Mouse (Mus musculus) forebrain, embryonic 15.5 days (tissue): ENCODE measurements around the gene Trim67. TPM values are rescaled to one million over a fixed set of nuclear protein-coding genes. Genes with fewer than 3 reads are reported as not detected.
"Not testable (repeated sequence)": the region's sequence is repeated elsewhere in the genome, so short reads cannot be mapped to it uniquely, and the experiment has no call there.

ENCODE experiments used
- ATAC-seq: fragments of 200-750 bp; cut with Nextera tagmentation; replicated peaks from 2 replicates; pipeline ENCODE4 v1.8.0; 2017; ENCODE audit warnings: mild to moderate bottlenecking, moderate TSS enrichment, moderate library complexity
- H3K27ac ChIP-seq: fragments of 300-500 bp; sonication (generic); replicated peaks from 2 replicates; pipeline ENCODE4 v1.5.1; 2015; ENCODE audit warnings: mild to moderate bottlenecking, inconsistent platforms
- H3K27me3 ChIP-seq: fragments of 300-500 bp; sonication (generic); 2 replicates; pipeline ENCODE4 v1.6.1; 2015; ENCODE audit warnings: inconsistent platforms
- H3K36me3 ChIP-seq: fragments of 300-500 bp; sonication (generic); 2 replicates; pipeline ENCODE4 v1.6.1; 2015; ENCODE audit warnings: mild to moderate bottlenecking, inconsistent platforms
- H3K4me1 ChIP-seq: fragments of 300-500 bp; sonication (generic); 2 replicates; pipeline ENCODE4 v1.6.1; 2015; ENCODE audit warnings: inconsistent platforms
- H3K4me2 ChIP-seq: fragments of 300-500 bp; sonication (generic); replicated peaks from 2 replicates; pipeline ENCODE4 v1.6.1; 2015; ENCODE audit warnings: mild to moderate bottlenecking, inconsistent platforms
- H3K4me3 ChIP-seq: fragments of 300-500 bp; sonication (generic); 2 replicates; pipeline ENCODE4 v1.5.1; 2015; ENCODE audit warnings: mild to moderate bottlenecking, inconsistent platforms
- H3K9ac ChIP-seq: fragments of 300-500 bp; sonication (generic); replicated peaks from 2 replicates; pipeline ENCODE4 v1.6.1; 2015; ENCODE audit warnings: mild to moderate bottlenecking, inconsistent platforms
- H3K9me3 ChIP-seq: fragments of 300-500 bp; sonication (generic); 2 replicates; pipeline ENCODE4 v1.6.1; 2016; ENCODE audit warnings: inconsistent platforms
- WGBS: fragments of 180-500 bp; shearing (Covaris S2); methylation state at CpG from one replicate; pipeline ENCODE4 v1.1.7; 2015; ENCODE audit warnings: mixed read lengths; 5-methylcytosine and 5-hydroxymethylcytosine counted together
- polyA plus RNA-seq: library from polyadenylated mRNA; unstranded; fragments of >200 nt; fragmentation: Nextera tagmentation; extraction: Ambion mirVana; gene quantifications from 2 replicates; pipeline ENCODE4 v1.2.1, GENCODE M21; 2015

Gene Trim67
- polyA plus RNA-seq, 1 experiment from 2014 or later, result 26.0 TPM

GRCm38 (mm10) chr8:124836907-124837306, 44.0 kb downstream of the Trim67 start:
- no peak overlapping the region for H3K27ac ChIP-seq
- H3K4me3 ChIP-seq, result no peak overlapping the region
- no peaks in the 10 kb centered on the region for H3K9me3 ChIP-seq
- H3K36me3 ChIP-seq, result peaks cover 37% of the 10 kb centered on the region
- H3K9ac ChIP-seq, result no peak overlapping the region
- WGBS, result 82% methylated on average over 2 of the region's 2 CpGs
- H3K4me2 ChIP-seq, result no peak overlapping the region
- no peak for ATAC-seq
- no peaks in the 10 kb centered on the region for H3K4me1 ChIP-seq
- H3K27me3 ChIP-seq, result no peaks in the 10 kb centered on the region

GRCm38 (mm10) chr8:124837956-124838355, 45.1 kb downstream of the Trim67 start:
- H3K4me3 ChIP-seq, result no peak overlapping the region
- 88% methylated on average over 2 of the region's 2 CpGs for WGBS
- no peak for ATAC-seq

GRCm38 (mm10) chr8:124839371-124839770, 46.5 kb downstream of the Trim67 start:
- Histone ChIP-seq H3K27me3 (no peaks in the 10 kb centered on the region), H3K36me3 (peaks cover 37% of the 10 kb centered on the region), H3K27ac (no peak overlapping the region), H3K4me2 (no peak overlapping the region), H3K9me3 (no peaks in the 10 kb centered on the region), H3K4me1 (no peaks in the 10 kb centered on the region), H3K9ac (no peak overlapping the region), H3K4me3 (no peak overlapping the region)
- 93% methylated on average over 10 of the region's 10 CpGs for WGBS
- no peak for ATAC-seq

More at GRCm38 (mm10) chr8:124837956-124838355, 45.1 kb downstream of the Trim67 start:
- Histone ChIP-seq H3K4me2 (no peak overlapping the region), H3K9ac (no peak overlapping the region), H3K27me3 (no peaks in the 10 kb centered on the region), H3K36me3 (peaks cover 37% of the 10 kb centered on the region), H3K9me3 (no peaks in the 10 kb centered on the region), H3K4me1 (no peaks in the 10 kb centered on the region), H3K27ac (no peak overlapping the region)

GRCm38 (mm10) chr8:124840900-124841299, 48.0 kb downstream of the Trim67 start:
- Histone ChIP-seq H3K36me3 (peaks cover 39% of the 10 kb centered on the region), H3K27me3 (no peaks in the 10 kb centered on the region), H3K9ac (no peak overlapping the region), H3K4me1 (no peaks in the 10 kb centered on the region), H3K27ac (no peak overlapping the region), H3K4me2 (no peak overlapping the region), H3K9me3 (no peaks in the 10 kb centered on the region), H3K4me3 (no peak overlapping the region)
- ATAC-seq, result no peak
- WGBS, result 98% methylated on average over 7 of the region's 7 CpGs

GRCm38 (mm10) chr8:124841775-124842174, 48.9 kb downstream of the Trim67 start:
- no peak overlapping the region for H3K9ac ChIP-seq
- no peaks in the 10 kb centered on the region for H3K9me3 ChIP-seq
- ATAC-seq, result no peak
- H3K27ac ChIP-seq, result no peak overlapping the region
- H3K4me2 ChIP-seq, result no peak overlapping the region
- no peaks in the 10 kb centered on the region for H3K4me1 ChIP-seq
- no peaks in the 10 kb centered on the region for H3K27me3 ChIP-seq
- H3K4me3 ChIP-seq, result no peak overlapping the region
- H3K36me3 ChIP-seq, result peaks cover 39% of the 10 kb centered on the region
- 91% methylated on average over 10 of the region's 10 CpGs for WGBS

- H3K27ac ChIP-seq, H3K9me3 ChIP-seq, H3K4me2 ChIP-seq, H3K4me1 ChIP-seq, H3K4me3 ChIP-seq, H3K27me3 ChIP-seq, H3K9ac ChIP-seq, ATAC-seq: not testable (repeated sequence)
- WGBS, result 90% methylated on average over 1 of the region's 1 CpGs
- H3K36me3 ChIP-seq, result peaks cover 37% of the 10 kb centered on the region
These were observed 50.0 kb downstream of the Trim67 start for GRCm38 (mm10) chr8:124842929-124843328.

- no peaks in the 10 kb centered on the region for H3K4me1 ChIP-seq
- WGBS, result 65% methylated on average over 3 of the region's 3 CpGs
- no peak overlapping the region for H3K9ac ChIP-seq
- no peaks in the 10 kb centered on the region for H3K9me3 ChIP-seq
- no peak for ATAC-seq
- H3K27ac ChIP-seq, result no peak overlapping the region
- H3K36me3 ChIP-seq, result peaks cover 15% of the 10 kb centered on the region
- H3K4me2 ChIP-seq, result no peak overlapping the region
- no peaks in the 10 kb centered on the region for H3K27me3 ChIP-seq
- H3K4me3 ChIP-seq, result no peak overlapping the region
These were observed 52.2 kb downstream of the Trim67 start for GRCm38 (mm10) chr8:124845131-124845530.

GRCm38 (mm10) chr8:124845573-124845972, 52.7 kb downstream of the Trim67 start:
- ATAC-seq, result no peak
- 92% methylated on average over 5 of the region's 5 CpGs for WGBS

GRCm38 (mm10) chr8:124853511-124853910, 60.6 kb downstream of the Trim67 start:
- H3K4me3 ChIP-seq, result no peak overlapping the region
- H3K4me2 ChIP-seq, result no peak overlapping the region
- no peaks in the 10 kb centered on the region for H3K27me3 ChIP-seq
- H3K27ac ChIP-seq, result no peak overlapping the region
- WGBS, result 100% methylated on average over 1 of the region's 1 CpGs
- peaks cover 13% of the 10 kb centered on the region for H3K9me3 ChIP-seq
- peaks cover 60% of the 10 kb centered on the region for H3K36me3 ChIP-seq
- no peak overlapping the region for H3K9ac ChIP-seq
- no peak for ATAC-seq
- H3K4me1 ChIP-seq, result no peaks in the 10 kb centered on the region

More at GRCm38 (mm10) chr8:124845573-124845972, 52.7 kb downstream of the Trim67 start:
- Histone ChIP-seq H3K9me3 (no peaks in the 10 kb centered on the region), H3K9ac (no peak overlapping the region), H3K27ac (no peak overlapping the region), H3K4me1 (no peaks in the 10 kb centered on the region), H3K4me3 (no peak overlapping the region), H3K4me2 (no peak overlapping the region), H3K36me3 (peaks cover 11% of the 10 kb centered on the region), H3K27me3 (no peaks in the 10 kb centered on the region)

GRCm38 (mm10) chr8:124859466-124859865, 66.6 kb downstream of the Trim67 start:
- Histone ChIP-seq H3K4me3 (no peak overlapping the region), H3K27ac (no peak overlapping the region), H3K4me1 (peaks cover 20% of the 10 kb centered on the region), H3K4me2 (no peak overlapping the region), H3K27me3 (no peaks in the 10 kb centered on the region), H3K36me3 (peaks cover 59% of the 10 kb centered on the region), H3K9me3 (no peaks in the 10 kb centered on the region; the same call in 1 of the 2 replicates), H3K9ac (no peak overlapping the region)
- no peak for ATAC-seq

GRCm38 (mm10) chr8:124860188-124860587, 67.3 kb downstream of the Trim67 start:
- 92% methylated on average over 3 of the region's 3 CpGs for WGBS
- no peak for ATAC-seq
- no peak overlapping the region for H3K4me2 ChIP-seq
- H3K4me1 ChIP-seq, result peaks cover 21% of the 10 kb centered on the region
- no peaks in the 10 kb centered on the region for H3K27me3 ChIP-seq
- no peak overlapping the region for H3K4me3 ChIP-seq
- no peaks in the 10 kb centered on the region for H3K9me3 ChIP-seq
- H3K9ac ChIP-seq, result no peak overlapping the region
- H3K36me3 ChIP-seq, result peaks cover 51% of the 10 kb centered on the region
- H3K27ac ChIP-seq, result no peak overlapping the region

- Histone ChIP-seq H3K9me3 (no peaks in the 10 kb centered on the region), H3K9ac (peak within 1 kb of the TSS; percentile 93), H3K36me3 (peaks cover 29% of the 10 kb centered on the region), H3K27me3 (no peaks in the 10 kb centered on the region), H3K4me1 (peaks cover 21% of the 10 kb centered on the region), H3K27ac (peak within 1 kb of the TSS; percentile 86), H3K4me3 (peak within 1 kb of the TSS; percentile 91), H3K4me2 (peak within 1 kb of the TSS; percentile 81)
- WGBS, result 1% methylated on average over 55 of the region's 55 CpGs
- ATAC-seq, result peak; percentile 99
These were observed 69.7 kb downstream of the Trim67 start, which contains the start of the genes Gnpat and 2810004N23Rik for GRCm38 (mm10) chr8:124862321-124863162. TSS of gene Gnpat (plus strand) at chr8:124863033. TSS of gene 2810004N23Rik (minus strand) at chr8:124863120.
